Mouse (Mus musculus): Measurements from ENCODE around the gene Slc25a18. TPM values are rescaled to one million over a fixed set of nuclear protein-coding genes. Genes with fewer than 3 reads are reported as not detected.

The Slc25a18 gene
- polyA plus RNA-seq (2011; ENCODE audit: insufficient read depth, insufficient read length, low replicate concordance, missing spikeins) = not detected in 2 replicates

DNA sequence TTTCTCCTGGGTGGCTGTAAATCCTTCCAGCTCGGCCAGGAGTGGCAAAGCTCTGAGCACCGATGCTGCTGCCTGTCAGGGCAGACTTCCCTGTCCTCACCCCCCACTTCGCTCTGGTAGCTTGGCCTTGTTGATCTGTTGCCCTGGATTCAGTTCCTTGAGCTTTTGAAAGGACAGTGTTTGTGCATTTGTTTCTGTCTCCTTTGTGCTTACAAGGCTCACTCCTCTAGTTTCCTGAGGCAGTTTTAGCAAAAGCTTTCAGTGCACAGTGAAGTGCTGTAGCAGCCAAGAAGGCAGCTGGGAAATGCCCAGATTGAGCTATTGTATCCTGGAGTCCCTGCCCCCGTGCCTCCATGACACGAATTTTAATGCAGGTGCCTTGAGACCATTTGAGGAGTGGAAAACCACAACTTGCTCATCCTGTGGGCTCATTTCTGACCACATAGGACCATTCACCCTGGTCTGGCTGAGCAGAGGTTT lies at the start of gene Slc25a18:
Gene Slc25a18 (plus strand): TSS at position 430 of the 480 bp plus-strand sequence.
- WGBS = 69% methylated on average over 5 of the region's 5 CpGs
- H3K4me3 ChIP-seq (replicated peaks; ENCODE audit: control insufficient read depth, low read depth, low read length) = no peak within 1 kb of the TSS
- no peak within 1 kb of the TSS for H3K27ac ChIP-seq (ENCODE audit: control insufficient read depth, insufficient read depth, low read depth, low read length, poor library complexity)
- no peaks in the 10 kb centered on the region for H3K4me1 ChIP-seq (ENCODE audit: control insufficient read depth, insufficient read depth, low read length)
- TF ChIP-seq CTCF (IDR thresholded peaks at IDR 0.05; ENCODE audit: control insufficient read depth, insufficient read depth, low read length) = no peak
- no peak for TF ChIP-seq POLR2A (IDR thresholded peaks at IDR 0.05; ENCODE audit: borderline replicate concordance, control insufficient read depth, low read depth, low read length)

DNA sequence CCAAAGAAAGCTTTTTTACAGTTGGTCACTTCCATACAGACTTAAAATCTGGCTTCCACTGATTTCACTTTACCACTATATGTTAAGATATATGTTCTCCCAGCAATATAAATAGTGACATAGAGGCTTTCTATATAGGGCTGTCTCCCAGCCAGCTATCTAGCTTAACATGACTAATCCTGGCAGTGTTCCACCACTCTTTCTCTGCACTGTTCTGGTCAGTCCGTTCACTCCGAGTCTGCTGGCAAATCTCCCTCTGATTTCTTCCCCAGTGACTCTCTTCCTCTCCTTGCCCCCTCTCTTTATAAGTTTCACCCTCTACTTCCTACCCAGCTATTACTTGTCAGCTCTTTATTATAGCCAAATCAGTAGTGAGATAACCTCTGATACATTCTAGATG lies 47.4 kb upstream of the Slc25a18 start:
- TF ChIP-seq POLR2A (IDR thresholded peaks at IDR 0.05; ENCODE audit: borderline replicate concordance, control insufficient read depth, low read depth, low read length) = no peak
- no peak for TF ChIP-seq CTCF (IDR thresholded peaks at IDR 0.05; ENCODE audit: control insufficient read depth, insufficient read depth, low read length)
- H3K4me1 ChIP-seq (ENCODE audit: control insufficient read depth, insufficient read depth, low read length) = no peaks in the 10 kb centered on the region
- no peak overlapping the region for H3K4me3 ChIP-seq (replicated peaks; ENCODE audit: control insufficient read depth, low read depth, low read length)
- no peak overlapping the region for H3K27ac ChIP-seq (ENCODE audit: control insufficient read depth, insufficient read depth, low read depth, low read length, poor library complexity)
- WGBS = 56% methylated on average over 2 of the region's 2 CpGs

DNA sequence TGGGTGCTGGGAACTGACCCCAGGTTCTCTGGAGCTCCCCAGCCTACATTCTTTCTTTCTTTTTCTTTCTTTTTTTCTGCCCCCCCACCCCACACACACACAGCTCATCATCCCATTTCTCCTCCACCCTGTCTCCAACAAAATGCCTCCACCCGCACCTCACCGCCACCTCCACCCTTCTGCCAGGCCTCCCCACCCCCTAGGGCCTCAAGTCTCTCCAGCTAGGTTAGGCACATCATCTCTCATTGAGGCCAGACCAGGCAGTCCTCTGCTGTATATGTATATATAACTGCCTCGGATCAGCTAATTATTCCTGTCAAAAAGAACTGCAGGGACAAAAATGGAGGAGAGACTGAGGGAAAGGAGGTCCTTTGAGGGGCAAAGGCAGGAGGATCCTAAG lies 37.4 kb upstream of the Slc25a18 start:
- no peak for TF ChIP-seq CTCF (IDR thresholded peaks at IDR 0.05; ENCODE audit: control insufficient read depth, insufficient read depth, low read length)
- TF ChIP-seq POLR2A (IDR thresholded peaks at IDR 0.05; ENCODE audit: borderline replicate concordance, control insufficient read depth, low read depth, low read length) = no peak
- H3K4me3 ChIP-seq (replicated peaks; ENCODE audit: control insufficient read depth, low read depth, low read length) = no peak overlapping the region
- no peaks in the 10 kb centered on the region for H3K4me1 ChIP-seq (ENCODE audit: control insufficient read depth, insufficient read depth, low read length)
- 92% methylated on average over 3 of the region's 3 CpGs for WGBS
- no peak overlapping the region for H3K27ac ChIP-seq (ENCODE audit: control insufficient read depth, insufficient read depth, low read depth, low read length, poor library complexity)

DNA sequence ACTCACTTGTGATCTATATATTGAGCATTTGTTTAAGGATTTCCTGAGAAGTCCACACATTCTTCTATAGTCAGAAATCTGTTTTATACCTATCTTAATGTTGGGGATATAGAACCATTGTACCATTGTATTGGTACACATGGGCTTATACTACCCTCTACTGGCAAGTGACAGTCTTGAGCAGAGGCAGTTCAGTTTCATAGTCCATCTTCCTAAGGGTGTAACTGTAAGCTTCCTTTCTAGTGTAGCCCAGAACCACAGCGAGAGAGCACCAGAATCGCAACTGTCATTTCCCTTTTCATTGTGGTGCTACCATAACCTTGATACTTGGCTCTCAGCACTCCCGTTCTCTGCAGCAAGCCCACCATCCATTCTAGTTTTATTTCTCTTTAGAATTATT lies 36.8 kb upstream of the Slc25a18 start:
- Histone ChIP-seq H3K4me3 (replicated peaks; ENCODE audit: control insufficient read depth, low read depth, low read length) (no peak overlapping the region), H3K4me1 (ENCODE audit: control insufficient read depth, insufficient read depth, low read length) (no peaks in the 10 kb centered on the region), H3K27ac (ENCODE audit: control insufficient read depth, insufficient read depth, low read depth, low read length, poor library complexity) (no peak overlapping the region)
- 3% methylated on average over 3 of the region's 3 CpGs for WGBS
- TF ChIP-seq CTCF (IDR thresholded peaks at IDR 0.05; ENCODE audit: control insufficient read depth, insufficient read depth, low read length) = 0 out of 2 replicates have a peak, but pooled peaks have one; percentile 9
- TF ChIP-seq POLR2A (IDR thresholded peaks at IDR 0.05; ENCODE audit: borderline replicate concordance, control insufficient read depth, low read depth, low read length) = no peak

DNA sequence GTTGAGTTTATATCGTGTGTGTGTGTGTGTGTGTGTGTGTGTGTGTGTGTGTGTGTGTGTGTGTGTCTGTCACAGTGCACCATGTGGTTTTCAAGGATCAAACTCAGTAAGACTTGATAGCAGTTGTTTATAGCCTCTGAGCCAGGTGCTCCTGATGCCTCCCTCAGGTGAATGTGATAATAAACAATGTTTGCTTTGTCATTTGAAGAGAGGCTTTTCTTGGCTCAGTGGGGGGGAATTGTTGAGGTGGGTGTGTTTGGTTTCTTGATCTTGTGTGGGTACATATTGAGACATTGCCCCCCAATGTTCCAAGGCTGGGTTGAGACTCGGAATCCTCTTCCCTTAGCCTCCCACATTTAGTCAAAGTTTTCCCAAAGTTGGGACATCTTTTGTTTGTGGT lies 30.2 kb upstream of the Slc25a18 start:
- 70% methylated on average over 2 of the region's 2 CpGs for WGBS
- Histone ChIP-seq H3K4me1 (ENCODE audit: control insufficient read depth, insufficient read depth, low read length) (no peaks in the 10 kb centered on the region), H3K27ac (ENCODE audit: control insufficient read depth, insufficient read depth, low read depth, low read length, poor library complexity) (no peak overlapping the region), H3K4me3 (replicated peaks; ENCODE audit: control insufficient read depth, low read depth, low read length) (no peak overlapping the region)
- TF ChIP-seq POLR2A (IDR thresholded peaks at IDR 0.05; ENCODE audit: borderline replicate concordance, control insufficient read depth, low read depth, low read length) (no peak), CTCF (IDR thresholded peaks at IDR 0.05; ENCODE audit: control insufficient read depth, insufficient read depth, low read length) (no peak)

DNA sequence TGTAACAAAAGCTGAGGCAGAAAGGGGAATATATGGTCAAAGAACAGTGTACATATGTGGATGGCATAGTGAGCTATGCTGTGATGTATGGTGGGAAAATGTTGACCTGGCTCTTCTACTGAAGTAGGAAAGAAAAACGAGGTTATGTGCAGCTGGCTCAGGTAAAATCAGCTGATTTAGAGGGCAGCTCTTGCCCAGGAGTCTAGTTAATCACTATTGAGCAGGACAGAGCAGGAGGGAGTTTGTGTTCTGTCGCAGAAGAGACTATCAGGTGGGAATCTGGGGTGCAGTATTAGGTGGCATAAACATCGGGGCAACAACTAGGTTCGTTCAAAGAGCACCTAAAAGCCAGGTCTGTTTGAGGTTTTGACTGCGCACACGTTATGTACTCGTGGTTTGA lies 29.1 kb upstream of the Slc25a18 start:
- TF ChIP-seq POLR2A (IDR thresholded peaks at IDR 0.05; ENCODE audit: borderline replicate concordance, control insufficient read depth, low read depth, low read length) (no peak), CTCF (IDR thresholded peaks at IDR 0.05; ENCODE audit: control insufficient read depth, insufficient read depth, low read length) (no peak)
- WGBS = 70% methylated on average over 7 of the region's 7 CpGs
- Histone ChIP-seq H3K4me1 (ENCODE audit: control insufficient read depth, insufficient read depth, low read length) (no peaks in the 10 kb centered on the region), H3K4me3 (replicated peaks; ENCODE audit: control insufficient read depth, low read depth, low read length) (no peak overlapping the region), H3K27ac (ENCODE audit: control insufficient read depth, insufficient read depth, low read depth, low read length, poor library complexity) (no peak overlapping the region)

DNA sequence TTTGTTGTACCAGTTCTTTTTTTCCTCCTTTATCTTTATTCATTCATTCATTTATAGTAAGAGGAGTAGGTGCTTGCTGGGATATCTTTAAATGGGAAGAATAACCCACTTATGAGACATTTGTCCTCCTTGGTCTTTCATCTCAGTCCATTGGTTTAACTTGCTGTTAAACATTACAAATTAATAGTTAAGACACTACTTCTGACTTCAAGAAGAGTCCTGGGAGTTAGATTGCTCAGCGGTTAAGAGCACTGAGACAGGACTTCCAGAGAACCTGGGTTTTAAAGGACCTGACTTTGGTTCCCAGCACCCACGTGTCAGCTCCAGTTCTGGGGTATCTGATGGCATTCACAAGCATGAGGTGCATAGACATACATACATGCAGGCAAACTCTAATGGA lies 27.0 kb upstream of the Slc25a18 start:
- no peak for TF ChIP-seq CTCF (IDR thresholded peaks at IDR 0.05; ENCODE audit: control insufficient read depth, insufficient read depth, low read length)
- TF ChIP-seq POLR2A (IDR thresholded peaks at IDR 0.05; ENCODE audit: borderline replicate concordance, control insufficient read depth, low read depth, low read length) = no peak
- no peaks in the 10 kb centered on the region for H3K4me1 ChIP-seq (ENCODE audit: control insufficient read depth, insufficient read depth, low read length)
- no peak overlapping the region for H3K4me3 ChIP-seq (replicated peaks; ENCODE audit: control insufficient read depth, low read depth, low read length)
- no peak overlapping the region for H3K27ac ChIP-seq (ENCODE audit: control insufficient read depth, insufficient read depth, low read depth, low read length, poor library complexity)
- WGBS = 79% methylated on average over 2 of the region's 2 CpGs

DNA sequence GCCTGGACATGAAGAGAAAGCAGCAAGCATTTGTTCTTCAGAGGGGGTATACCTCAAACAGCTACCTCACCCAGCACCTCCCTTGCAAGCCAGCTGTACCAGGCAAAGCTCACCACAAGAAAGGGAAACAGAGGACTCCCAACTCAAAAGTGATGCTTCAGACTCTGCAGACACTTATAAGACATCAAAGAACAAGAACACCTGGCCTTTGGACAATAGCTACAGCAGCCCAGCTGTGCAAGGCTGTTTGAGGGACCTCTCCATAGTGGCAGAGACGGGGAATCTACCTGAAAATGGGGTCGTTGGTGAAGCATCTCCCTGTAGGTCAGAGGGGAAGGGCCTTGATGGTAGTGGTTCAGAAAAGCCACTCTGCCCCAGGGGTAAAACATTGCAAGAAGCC lies 12.2 kb upstream of the Slc25a18 start:
- Histone ChIP-seq H3K4me3 (replicated peaks; ENCODE audit: control insufficient read depth, low read depth, low read length) (no peak overlapping the region), H3K4me1 (ENCODE audit: control insufficient read depth, insufficient read depth, low read length) (no peaks in the 10 kb centered on the region), H3K27ac (ENCODE audit: control insufficient read depth, insufficient read depth, low read depth, low read length, poor library complexity) (no peak overlapping the region)
- 83% methylated on average over 2 of the region's 2 CpGs for WGBS
- no peak for TF ChIP-seq POLR2A (IDR thresholded peaks at IDR 0.05; ENCODE audit: borderline replicate concordance, control insufficient read depth, low read depth, low read length)
- TF ChIP-seq CTCF (IDR thresholded peaks at IDR 0.05; ENCODE audit: control insufficient read depth, insufficient read depth, low read length) = no peak

DNA sequence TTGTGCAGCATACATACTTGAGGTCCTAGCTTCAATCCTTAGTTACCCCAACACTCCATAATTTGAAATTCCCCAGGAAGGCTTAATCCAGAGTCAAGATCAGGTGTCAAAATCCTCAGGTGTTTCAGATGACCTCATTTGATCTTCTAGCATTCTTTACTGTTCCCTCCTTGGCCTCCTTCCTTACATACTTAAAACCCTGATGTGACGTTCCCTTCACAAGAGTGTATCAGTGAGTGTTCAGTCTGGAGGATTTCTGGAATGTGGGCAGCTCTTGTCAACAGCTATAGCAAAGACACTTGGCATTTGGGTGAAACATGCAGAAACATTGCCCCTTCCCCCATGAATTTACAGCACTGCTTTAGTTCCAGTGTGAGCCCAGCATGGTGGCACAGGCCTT lies 3.4 kb upstream of the Slc25a18 start:
- H3K27ac ChIP-seq (ENCODE audit: control insufficient read depth, insufficient read depth, low read depth, low read length, poor library complexity) = no peak overlapping the region
- no peak overlapping the region for H3K4me3 ChIP-seq (replicated peaks; ENCODE audit: control insufficient read depth, low read depth, low read length)
- 86% methylated on average over 1 of the region's 1 CpGs for WGBS
- no peak for TF ChIP-seq POLR2A (IDR thresholded peaks at IDR 0.05; ENCODE audit: borderline replicate concordance, control insufficient read depth, low read depth, low read length)
- TF ChIP-seq CTCF (IDR thresholded peaks at IDR 0.05; ENCODE audit: control insufficient read depth, insufficient read depth, low read length) = no peak
- no peaks in the 10 kb centered on the region for H3K4me1 ChIP-seq (ENCODE audit: control insufficient read depth, insufficient read depth, low read length)

Measured in bone marrow, adult 2 months (tissue).